Mouse (Mus musculus) G1E (cell line): Measurements from ENCODE around the gene Eif2b5.

Source experiments
- CTCF ChIP-seq: IDR thresholded peaks from 2 replicates; pipeline ENCODE4 v1.5.1; 2012; ENCODE audit warnings: low read depth, low read length, inconsistent platforms, mixed read lengths
- TAL1 ChIP-seq: conservative IDR thresholded peaks from 2 replicates; pipeline ENCODE4 v1.6.1; 2012; ENCODE audit warnings: low read depth, low read length, inconsistent platforms, mixed read lengths

DNA sequence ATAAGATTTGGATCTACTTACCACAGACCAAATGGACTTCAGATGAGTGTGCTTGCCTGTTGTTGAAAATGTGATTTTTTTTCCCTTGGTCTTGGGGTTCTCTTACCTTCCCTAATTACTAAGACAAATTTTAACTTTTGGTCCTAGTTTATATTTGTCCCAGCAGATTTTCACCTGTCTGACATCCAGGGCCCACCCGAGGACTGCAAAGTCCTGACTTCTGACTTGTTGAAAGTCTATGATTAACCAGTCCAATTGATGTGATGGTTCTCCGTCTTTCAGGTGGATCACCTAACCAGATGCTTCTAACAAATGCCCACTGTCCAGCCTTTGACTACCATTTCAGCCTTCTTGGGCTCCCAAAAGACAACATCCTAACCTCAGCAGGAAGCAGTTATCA lies 27.6 kb upstream of the Eif2b5 start:
- TF ChIP-seq CTCF (no peak), TAL1 (no peak)
